Mouse (Mus musculus) lung, postnatal 0 days (tissue): ENCODE results near the gene Lhfpl2.

Experiments used
- CTCF ChIP-seq: IDR thresholded peaks from 2 replicates; pipeline ENCODE4 v1.5.1; 2016; ENCODE audit warnings: antibody characterized with exemption, mild to moderate bottlenecking
- EP300 ChIP-seq: IDR thresholded peaks from 2 replicates; pipeline ENCODE4 v1.6.1; 2016; ENCODE audit warnings: antibody characterized with exemption, mild to moderate bottlenecking, control low read depth

DNA sequence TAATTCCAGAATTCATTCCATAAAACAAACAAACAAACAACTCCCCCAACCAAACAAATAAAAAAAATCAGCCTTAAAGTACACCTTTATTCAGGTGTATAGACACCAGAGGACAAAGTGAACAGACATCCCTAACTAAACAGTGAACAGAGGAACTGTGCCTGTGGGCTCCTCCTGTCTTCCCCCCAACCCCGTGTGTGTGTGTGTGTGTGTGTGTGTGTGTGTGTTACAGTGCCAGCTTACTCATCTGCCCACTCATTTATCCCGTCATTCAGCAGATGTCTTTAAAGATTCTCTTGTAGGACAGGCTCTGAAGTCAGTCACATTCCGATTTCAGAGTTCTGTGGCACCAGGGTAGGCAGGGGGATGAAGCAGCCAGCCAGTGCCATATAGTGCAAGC lies 2.9 kb downstream of the Lhfpl2 start:
- TF ChIP-seq EP300 = no peak
- TF ChIP-seq CTCF = no peak
